Mouse (Mus musculus): Measurements from ENCODE around the gene Sfmbt1.

DNA sequence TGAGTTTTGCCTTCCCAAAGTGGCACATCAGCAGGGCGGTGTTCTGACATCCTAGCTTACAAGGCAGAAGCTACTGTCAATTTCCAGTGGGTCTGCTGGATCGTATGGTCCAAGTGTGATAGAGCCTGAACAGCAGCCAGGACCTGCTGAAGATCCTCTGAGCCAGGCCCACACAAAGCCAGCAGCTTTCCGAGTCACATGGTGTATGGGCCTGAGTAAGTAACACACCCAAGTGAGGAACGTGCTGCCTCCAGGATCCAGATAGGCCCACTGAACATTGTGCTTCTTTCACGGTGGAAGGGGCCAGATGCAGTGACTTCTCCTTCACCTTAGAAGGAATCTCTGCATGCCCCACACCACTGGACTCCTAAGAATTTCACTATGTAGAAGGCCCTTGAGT is 137.7 kb downstream of the Sfmbt1 start:
- TF ChIP-seq POLR2A (IDR thresholded peaks at IDR 0.05; ENCODE audit: control insufficient read depth, extremely low read depth, insufficient read depth, low read length, poor library complexity) (no peak), CTCF (IDR thresholded peaks at IDR 0.05; ENCODE audit: borderline replicate concordance, control insufficient read depth, extremely low read depth, insufficient read depth, low read length, poor library complexity) (no peak)

All from thymus, adult 2 months (tissue).